Mouse (Mus musculus): ENCODE measurements around the gene Tmsb4x.
A peak's percentile ranks its signal among the peaks of the same experiment; 100 is the strongest.

Tmsb4x gene

DNA sequence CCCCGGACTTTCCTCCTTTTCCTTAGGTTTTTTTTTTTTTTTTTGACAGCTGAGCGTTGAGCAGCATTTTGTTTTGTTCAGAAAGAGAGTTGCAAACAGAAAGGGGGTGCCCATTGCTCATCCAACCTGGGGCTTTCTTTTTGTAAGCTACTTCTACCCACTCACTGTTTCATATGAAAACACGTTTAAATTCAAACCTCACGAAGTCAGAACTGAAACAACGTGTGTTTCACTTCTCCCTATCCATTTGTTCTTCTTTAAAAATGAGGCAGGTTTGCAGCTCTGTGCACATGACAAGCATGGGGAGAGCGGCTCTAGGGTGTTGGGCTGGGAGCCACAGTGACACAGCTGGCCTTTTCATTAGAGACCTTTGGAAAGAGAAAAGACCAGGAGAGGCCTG is 33.8 kb downstream of the Tmsb4x start:
- no peaks in the 10 kb centered on the region for H3K36me3 ChIP-seq (ENCODE audit: insufficient read depth, low read length)
- no peaks in the 10 kb centered on the region for H3K27me3 ChIP-seq (ENCODE audit: insufficient read depth, low read length)
- no peaks in the 10 kb centered on the region for H3K4me1 ChIP-seq (replicated peaks; ENCODE audit: low read depth, low read length)
- H3K4me3 ChIP-seq (replicated peaks; ENCODE audit: low read length) = no peak overlapping the region
- no peaks in the 10 kb centered on the region for H3K9me3 ChIP-seq (ENCODE audit: low read length)
- TF ChIP-seq NANOG (IDR thresholded peaks at IDR 0.05; ENCODE audit: borderline replicate concordance, low read length) = no peak
- TF ChIP-seq CTCF (conservative IDR thresholded peaks at IDR 0.05; ENCODE audit: low read length) = no peak
- no peak for TF ChIP-seq POU5F1 (IDR thresholded peaks at IDR 0.05; ENCODE audit: borderline replicate concordance, low read length)

DNA sequence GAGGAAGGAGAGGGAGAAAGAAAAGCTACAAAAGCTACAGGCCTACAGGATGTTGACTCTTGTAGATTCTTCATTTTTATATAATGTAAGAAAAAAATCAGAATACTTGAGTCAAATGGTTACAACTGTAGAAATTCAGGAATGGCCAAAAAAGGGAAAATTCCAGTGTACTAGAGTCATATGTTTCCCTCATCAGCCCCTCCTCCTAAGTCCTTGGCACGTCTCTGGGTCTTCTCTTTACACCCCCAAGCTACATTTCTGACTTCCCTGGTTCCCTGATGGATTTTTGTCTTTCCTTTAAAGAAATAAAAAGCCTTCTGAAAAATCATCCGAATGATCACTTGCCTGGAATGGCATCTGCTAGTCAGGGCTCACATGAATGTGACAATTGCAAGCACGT is 34.8 kb downstream of the Tmsb4x start:
- Histone ChIP-seq H3K4me3 (replicated peaks; ENCODE audit: low read length) (no peak overlapping the region), H3K9me3 (ENCODE audit: low read length) (no peaks in the 10 kb centered on the region), H3K4me1 (replicated peaks; ENCODE audit: low read depth, low read length) (no peaks in the 10 kb centered on the region), H3K36me3 (ENCODE audit: insufficient read depth, low read length) (no peaks in the 10 kb centered on the region), H3K27me3 (ENCODE audit: insufficient read depth, low read length) (no peaks in the 10 kb centered on the region)
- TF ChIP-seq POU5F1 (IDR thresholded peaks at IDR 0.05; ENCODE audit: borderline replicate concordance, low read length) (no peak), CTCF (conservative IDR thresholded peaks at IDR 0.05; ENCODE audit: low read length) (no peak), NANOG (IDR thresholded peaks at IDR 0.05; ENCODE audit: borderline replicate concordance, low read length) (no peak)

GRCm38 (mm10) chrX:167172256-167172655 is 36.9 kb downstream of the Tmsb4x start:
- no peaks in the 10 kb centered on the region for H3K9me3 ChIP-seq (ENCODE audit: low read length)
- H3K36me3 ChIP-seq (ENCODE audit: insufficient read depth, low read length) = no peaks in the 10 kb centered on the region
- no peak overlapping the region for H3K4me3 ChIP-seq (replicated peaks; ENCODE audit: low read length)
- no peaks in the 10 kb centered on the region for H3K27me3 ChIP-seq (ENCODE audit: insufficient read depth, low read length)
- peaks cover 2% of the 10 kb centered on the region for H3K4me1 ChIP-seq (replicated peaks; ENCODE audit: low read depth, low read length)
- TF ChIP-seq POU5F1 (IDR thresholded peaks at IDR 0.05; ENCODE audit: borderline replicate concordance, low read length) (no peak), CTCF (conservative IDR thresholded peaks at IDR 0.05; ENCODE audit: low read length) (no peak), NANOG (IDR thresholded peaks at IDR 0.05; ENCODE audit: borderline replicate concordance, low read length) (no peak)

GRCm38 (mm10) chrX:167171281-167171680 is 37.8 kb downstream of the Tmsb4x start:
- Histone ChIP-seq H3K4me3 (replicated peaks; ENCODE audit: low read length) (no peak overlapping the region), H3K9me3 (ENCODE audit: low read length) (no peaks in the 10 kb centered on the region), H3K27me3 (ENCODE audit: insufficient read depth, low read length) (no peaks in the 10 kb centered on the region), H3K36me3 (ENCODE audit: insufficient read depth, low read length) (no peaks in the 10 kb centered on the region), H3K4me1 (replicated peaks; ENCODE audit: low read depth, low read length) (peaks cover 5% of the 10 kb centered on the region)
- no peak for TF ChIP-seq POU5F1 (IDR thresholded peaks at IDR 0.05; ENCODE audit: borderline replicate concordance, low read length)
- no peak for TF ChIP-seq NANOG (IDR thresholded peaks at IDR 0.05; ENCODE audit: borderline replicate concordance, low read length)
- TF ChIP-seq CTCF (conservative IDR thresholded peaks at IDR 0.05; ENCODE audit: low read length) = no peak

GRCm38 (mm10) chrX:167167282-167167681 is 41.8 kb downstream of the Tmsb4x start:
- TF ChIP-seq NANOG (IDR thresholded peaks at IDR 0.05; ENCODE audit: borderline replicate concordance, low read length) = no peak
- TF ChIP-seq CTCF (conservative IDR thresholded peaks at IDR 0.05; ENCODE audit: low read length) = no peak
- TF ChIP-seq POU5F1 (IDR thresholded peaks at IDR 0.05; ENCODE audit: borderline replicate concordance, low read length) = no peak
- Histone ChIP-seq H3K27me3 (ENCODE audit: insufficient read depth, low read length) (no peaks in the 10 kb centered on the region), H3K9me3 (ENCODE audit: low read length) (no peaks in the 10 kb centered on the region), H3K36me3 (ENCODE audit: insufficient read depth, low read length) (no peaks in the 10 kb centered on the region), H3K4me1 (replicated peaks; ENCODE audit: low read depth, low read length) (peaks cover 5% of the 10 kb centered on the region), H3K4me3 (replicated peaks; ENCODE audit: low read length) (no peak overlapping the region)

DNA sequence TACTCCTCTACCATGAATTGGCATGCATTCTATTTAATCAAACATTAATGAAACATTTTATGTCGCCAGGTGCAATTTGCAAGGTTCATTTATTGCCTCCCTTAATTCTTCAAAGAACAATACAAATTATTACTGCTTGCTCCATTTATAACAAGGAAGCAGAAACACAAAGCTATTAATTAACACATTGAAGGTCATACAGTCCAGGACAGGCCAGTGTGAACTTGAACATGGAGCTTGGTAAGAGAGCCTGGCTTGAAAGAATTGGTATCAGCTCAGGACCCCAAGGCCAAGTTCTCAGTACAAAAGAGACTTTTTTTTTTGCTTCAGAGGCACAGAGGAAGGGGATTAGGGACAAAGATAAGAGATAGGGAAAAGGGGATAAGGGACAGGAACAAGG is 43.1 kb downstream of the Tmsb4x start:
- H3K36me3 ChIP-seq (ENCODE audit: insufficient read depth, low read length) = no peaks in the 10 kb centered on the region
- no peaks in the 10 kb centered on the region for H3K27me3 ChIP-seq (ENCODE audit: insufficient read depth, low read length)
- H3K9me3 ChIP-seq (ENCODE audit: low read length) = no peaks in the 10 kb centered on the region
- no peak overlapping the region for H3K4me3 ChIP-seq (replicated peaks; ENCODE audit: low read length)
- TF ChIP-seq POU5F1 (IDR thresholded peaks at IDR 0.05; ENCODE audit: borderline replicate concordance, low read length) (no peak), CTCF (conservative IDR thresholded peaks at IDR 0.05; ENCODE audit: low read length) (no peak), NANOG (IDR thresholded peaks at IDR 0.05; ENCODE audit: borderline replicate concordance, low read length) (no peak)
- H3K4me1 ChIP-seq (replicated peaks; ENCODE audit: low read depth, low read length) = peaks cover 5% of the 10 kb centered on the region

GRCm38 (mm10) chrX:167157691-167158090 is 51.4 kb downstream of the Tmsb4x start:
- Histone ChIP-seq H3K36me3 (ENCODE audit: insufficient read depth, low read length) (no peaks in the 10 kb centered on the region), H3K4me3 (replicated peaks; ENCODE audit: low read length) (no peak overlapping the region), H3K27me3 (ENCODE audit: insufficient read depth, low read length) (no peaks in the 10 kb centered on the region), H3K4me1 (replicated peaks; ENCODE audit: low read depth, low read length) (peaks cover 14% of the 10 kb centered on the region), H3K9me3 (ENCODE audit: low read length) (no peaks in the 10 kb centered on the region)
- TF ChIP-seq NANOG (IDR thresholded peaks at IDR 0.05; ENCODE audit: borderline replicate concordance, low read length) = peak; percentile 98
- no peak for TF ChIP-seq POU5F1 (IDR thresholded peaks at IDR 0.05; ENCODE audit: borderline replicate concordance, low read length)
